Mouse (Mus musculus): ENCODE measurements around the gene 9130019O22Rik.

DNA sequence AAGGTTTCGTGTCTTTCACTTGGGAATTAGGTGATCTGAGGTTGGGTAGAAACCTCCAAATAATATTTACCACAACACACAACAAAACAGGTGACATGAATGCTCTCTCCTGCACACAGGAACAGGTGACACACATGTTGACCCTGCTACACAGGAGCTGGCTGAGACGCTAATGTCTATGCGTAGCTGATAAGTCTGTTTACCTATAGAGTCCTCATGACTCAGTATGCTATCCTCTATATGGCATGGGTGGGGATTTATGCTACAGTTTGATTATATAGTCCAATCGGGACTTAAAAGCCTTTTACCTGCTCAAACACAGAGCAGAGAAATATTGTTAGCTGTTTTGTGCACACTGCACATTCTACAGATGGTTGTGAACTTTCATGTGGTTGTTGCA lies 26.7 kb downstream of the 9130019O22Rik start:
- TF ChIP-seq CTCF (IDR thresholded peaks at IDR 0.05; ENCODE audit: low read depth, low read length) (no peak), GATA1 (IDR thresholded peaks at IDR 0.05; ENCODE audit: borderline replicate concordance, low read length) (no peak), POLR2AphosphoS5 (IDR thresholded peaks at IDR 0.05; ENCODE audit: insufficient replicate concordance, low read depth, low read length) (no peak), TAL1 (conservative IDR thresholded peaks at IDR 0.05; ENCODE audit: low read depth, low read length) (no peak)

All from G1E (cell line).